Mouse (Mus musculus) midbrain, embryonic 16.5 days (tissue): ENCODE measurements around the gene Gm4301. TPM values are rescaled to one million over a fixed set of nuclear protein-coding genes. Genes with fewer than 3 reads are reported as not detected.

Source experiments
- polyA plus RNA-seq: library from polyadenylated mRNA; unstranded; fragments of >200 nt; fragmentation: Nextera tagmentation; extraction: Ambion mirVana; gene quantifications from 2 replicates; pipeline ENCODE4 v1.2.1, GENCODE M21; 2015

Gm4301 gene
- polyA plus RNA-seq, 1 experiment from 2014 or later: not detected

Other genes with a start within 250 kb of the Gm4301 start
- gene Gm4302, start 5.2 kb downstream of the Gm4301 start, polyA plus RNA-seq: not detected in 2 replicates
- not detected in 2 replicates for gene Gm4303, start 10.3 kb downstream of the Gm4301 start, polyA plus RNA-seq
- not detected in 2 replicates for gene Gm4305, start 15.4 kb downstream of the Gm4301 start, polyA plus RNA-seq
- not detected in 2 replicates for gene Gm4307, start 25.7 kb downstream of the Gm4301 start, polyA plus RNA-seq
- gene Gm4312, start 46.9 kb downstream of the Gm4301 start, polyA plus RNA-seq: not detected in 2 replicates
- gene Tmtc3, start 151.7 kb downstream of the Gm4301 start, polyA plus RNA-seq: 11.9 and 12.1 TPM in 2 replicates
- gene Cep290, start 151.9 kb downstream of the Gm4301 start, polyA plus RNA-seq: 6.4 and 6.6 TPM in 2 replicates